Mouse (Mus musculus) hindbrain, embryonic 10.5 days (tissue): Measurements from ENCODE around the gene Vipr2. TPM values are rescaled to one million over a fixed set of nuclear protein-coding genes. Genes with fewer than 3 reads are reported as not detected.

Experiments used
- DNase-seq: peaks from one replicate; pipeline ENCODE4 v3.0.0-alpha.2; 2017; ENCODE audit warnings: low spot score
- H3K27ac ChIP-seq: fragments of 300-500 bp; sonication (generic); 2 replicates; pipeline ENCODE4 v1.5.1; 2016; ENCODE audit warnings: mild to moderate bottlenecking, moderate library complexity
- H3K27me3 ChIP-seq: fragments of 300-500 bp; sonication (generic); 2 replicates; pipeline ENCODE4 v1.6.1; 2016; ENCODE audit warnings: mild to moderate bottlenecking; ENCODE audit not compliant: poor library complexity, insufficient read depth, severe bottlenecking
- H3K36me3 ChIP-seq: fragments of 300-500 bp; sonication (generic); 2 replicates; pipeline ENCODE4 v1.6.1; 2016; ENCODE audit warnings: mild to moderate bottlenecking, moderate library complexity
- H3K4me1 ChIP-seq: fragments of 300-500 bp; sonication (generic); replicated peaks from 2 replicates; pipeline ENCODE4 v1.6.1; 2016; ENCODE audit warnings: mild to moderate bottlenecking
- H3K4me3 ChIP-seq: fragments of 300-500 bp; sonication (generic); 2 replicates; pipeline ENCODE4 v1.5.1; 2016; ENCODE audit warnings: mild to moderate bottlenecking, moderate library complexity
- H3K9me3 ChIP-seq: fragments of 300-500 bp; sonication (generic); 2 replicates; pipeline ENCODE4 v1.6.1; 2016; ENCODE audit warnings: mild to moderate bottlenecking, moderate library complexity
- WGBS: fragments of 180-500 bp; shearing (Covaris S2); methylation state at CpG from one replicate; pipeline ENCODE4 v1.1.7; 2016; 5-methylcytosine and 5-hydroxymethylcytosine counted together
- polyA plus RNA-seq: library from polyadenylated mRNA; unstranded; fragments of >200 nt; fragmentation: Nextera tagmentation; extraction: Ambion mirVana; gene quantifications from 2 replicates; pipeline ENCODE4 v1.2.1, GENCODE M21; 2016

Gene Vipr2
- polyA plus RNA-seq, 1 experiment from 2014 or later: 1.3 TPM

GRCm38 (mm10) chr12:116193952-116194351 lies 116.4 kb downstream of the Vipr2 start:
- H3K4me3 ChIP-seq: no peak overlapping the region
- peaks cover 7% of the 10 kb centered on the region for H3K4me1 ChIP-seq
- DNase-seq: no peak
- no peaks in the 10 kb centered on the region for H3K36me3 ChIP-seq
- H3K27me3 ChIP-seq: no peaks in the 10 kb centered on the region
- no peak overlapping the region; the same call in 1 of the 2 replicates for H3K27ac ChIP-seq
- 42% methylated on average over 6 of the region's 6 CpGs for WGBS
- H3K9me3 ChIP-seq: no peaks in the 10 kb centered on the region

GRCm38 (mm10) chr12:116194641-116195040 lies 117.1 kb downstream of the Vipr2 start:
- no peak for DNase-seq
- Histone ChIP-seq H3K4me1 (peaks cover 7% of the 10 kb centered on the region), H3K4me3 (no peak overlapping the region), H3K27ac (no peak overlapping the region), H3K36me3 (no peaks in the 10 kb centered on the region), H3K27me3 (no peaks in the 10 kb centered on the region), H3K9me3 (no peaks in the 10 kb centered on the region)

Other genes starting within 250 kb of the Vipr2 start
- 60.9 and 63.0 TPM in 2 replicates for gene Zfp386, start 30.0 kb upstream of the Vipr2 start, polyA plus RNA-seq
- 14.7 and 16.0 TPM in 2 replicates for gene Wdr60, start 185.3 kb downstream of the Vipr2 start, polyA plus RNA-seq
- not detected in 2 replicates for gene Gm11027, start 197.7 kb downstream of the Vipr2 start, polyA plus RNA-seq
- 10.4 and 13.6 TPM in 2 replicates for gene Esyt2, start 203.5 kb downstream of the Vipr2 start, polyA plus RNA-seq